8 mouse cellular contexts compared by ENCODE assay signal in genomic region chr7:45477003-45477402, GRCm38 (mm10). TPM values are rescaled to one million over a fixed set of nuclear protein-coding genes. Genes with fewer than 3 reads are reported as not detected.
DNase-seq lines count a peak whose midpoint lies in the region; ATAC-seq and TF ChIP-seq lines count a peak whose summit lies in the region.

No protein-coding gene starts in this region.

- POLR2A ChIA-PET in Patski (lab: Charles Lee) = interaction anchor here (0.5 kb wide), 1 partner anchor 89 kb away, joined by 3 read pairs; no protein-coding TSS in a partner anchor

- H3K36me3 ChIP-seq in kidney, adult 2 months (ENCODE audit: control insufficient read depth, insufficient read depth, low read length) = no peaks in the 10 kb centered on the region
- no peaks in the 10 kb centered on the region for H3K36me3 ChIP-seq in kidney, embryonic 14.5 days (ENCODE audit: control insufficient read depth, insufficient read depth, low read length)
- H3K36me3 ChIP-seq in neural tube, embryonic 13.5 days = no peaks in the 10 kb centered on the region

- WGBS in kidney, adult 2 months = 2% methylated on average over 3 of the region's 3 CpGs
- WGBS in kidney, embryonic 14.5 days = 6% methylated on average over 3 of the region's 3 CpGs
- 13% methylated on average over 3 of the region's 3 CpGs for WGBS in neural tube, embryonic 13.5 days

- DNase-seq in kidney, adult 2 months = peak; percentile 78
- peak; percentile 81 for DNase-seq in CD4-positive, CD25-positive, alpha-beta regulatory T cell, adult 2 months (ENCODE audit: low read depth, low spot score)
- no peak for DNase-seq in Patski (ENCODE audit: low read depth, low spot score)
- peak; percentile 56 for DNase-seq in forelimb bud, embryonic 11.5 days (ENCODE audit: low read depth, low spot score)
- DNase-seq in left cerebral cortex, postnatal 36 days (ENCODE audit: low spot score in 2 of 2) = peak; percentile 40 to 52
- DNase-seq in c-Kit-positive CD71-positive TER-119-positive erythroid progenitor cells, embryonic 14.5 days (ENCODE audit: low spot score) = no peak

- in situ Hi-C loops in Patski (cut with MboI; ENCODE audit: low pct_unique_long_range_greater_than_20kb) = loop anchor here (5.0 kb wide), 2 partner anchors 85 to 205 kb away; partner anchors contain the start of gene Ntn5

- H3K27me3 ChIP-seq in kidney, adult 2 months (replicated peaks; ENCODE audit: control insufficient read depth, insufficient read depth, low read length) = no peaks in the 10 kb centered on the region
- H3K27me3 ChIP-seq in kidney, embryonic 14.5 days (ENCODE audit: control insufficient read depth, insufficient read depth, low read length) = no peaks in the 10 kb centered on the region
- no peaks in the 10 kb centered on the region for H3K27me3 ChIP-seq in Patski
- no peaks in the 10 kb centered on the region for H3K27me3 ChIP-seq in neural tube, embryonic 13.5 days

- ATAC-seq in kidney, embryonic 14.5 days (ENCODE audit: low FRiP score, low TSS enrichment) = no peak
- no peak for ATAC-seq in Patski
- 0 out of 2 replicates have a peak, but pooled peaks have one; percentile 6 for ATAC-seq in neural tube, embryonic 13.5 days (ENCODE audit: low read depth)

- H3K9me3 ChIP-seq in kidney, embryonic 14.5 days (ENCODE audit: control insufficient read depth, low read length) = no peaks in the 10 kb centered on the region
- H3K9me3 ChIP-seq in neural tube, embryonic 13.5 days = no peaks in the 10 kb centered on the region

- no peak overlapping the region for H3K4me3 ChIP-seq in kidney, adult 2 months (ENCODE audit: insufficient read depth, low read depth, low read length)
- no peak overlapping the region for H3K4me3 ChIP-seq in kidney, embryonic 14.5 days (ENCODE audit: low read length)
- H3K4me3 ChIP-seq in neural tube, embryonic 13.5 days = no peak overlapping the region

- no peak overlapping the region for H3K9ac ChIP-seq in kidney, embryonic 14.5 days (ENCODE audit: low read depth, low read length)
- no peak overlapping the region for H3K9ac ChIP-seq in neural tube, embryonic 13.5 days

- CTCF ChIA-PET in Patski (lab: Charles Lee) = interaction anchor here (0.7 to 9.4 kb wide), 21 partner anchors 9 to 206 kb away, joined by 3 to 116 read pairs (median 4); partner anchors contain the start of genes Bax, Ntn5, Nucb1 and Plekha4

- no peak overlapping the region for H3K27ac ChIP-seq in kidney, adult 2 months (ENCODE audit: insufficient read depth, low read depth, low read length)
- H3K27ac ChIP-seq in kidney, embryonic 14.5 days (ENCODE audit: low read depth, low read length) = no peak overlapping the region
- no peak overlapping the region for H3K27ac ChIP-seq in neural tube, embryonic 13.5 days (replicated peaks)

- no peak overlapping the region for H3K4me2 ChIP-seq in kidney, embryonic 14.5 days (replicated peaks; ENCODE audit: low read depth, low read length)
- no peak overlapping the region for H3K4me2 ChIP-seq in neural tube, embryonic 13.5 days

- no peaks in the 10 kb centered on the region; the same call in 1 of the 2 replicates for H3K4me1 ChIP-seq in kidney, adult 2 months (ENCODE audit: control insufficient read depth, insufficient read depth, low read length)
- 0 out of 2 replicates have a peak, but pooled peaks cover 3% of the 10 kb centered on the region for H3K4me1 ChIP-seq in kidney, embryonic 14.5 days (ENCODE audit: control insufficient read depth, insufficient read depth, low read length)
- no peaks in the 10 kb centered on the region for H3K4me1 ChIP-seq in neural tube, embryonic 13.5 days (replicated peaks)

- peak; percentile 73 for TF ChIP-seq CTCF in kidney, adult 2 months (conservative IDR thresholded peaks at IDR 0.05; ENCODE audit: insufficient read depth, insufficient read length, low read depth, low read length)
- peak; percentile 85 for TF ChIP-seq CTCF in Patski (IDR thresholded peaks at IDR 0.05)

- no peak for TF ChIP-seq POLR2A in kidney, adult 2 months (IDR thresholded peaks at IDR 0.05; ENCODE audit: low read depth, low read length)

- intact Hi-C loops in left cerebral cortex, postnatal 36 days (cut with DNase I) = loop anchor here (2.0 to 10.0 kb wide), 3 partner anchors 50 to 208 kb away; partner anchors contain the start of genes Ntn5, Plekha4 and Ppp1r15a

RNA-seq across cellular contexts. Expression of gene Tulp2, which starts 4.7 kb away (rescaled TPM):
- 0.20 and 0.46 TPM in 2 replicates for polyA plus RNA-seq in kidney, adult 2 months (2012; rRNA removed)
- polyA plus RNA-seq in kidney, embryonic 14.5 days (2014; fragmentation: Nextera tagmentation; extraction: Ambion mirVana) = 0.64 and 0.84 TPM in 2 replicates
- polyA plus RNA-seq in Patski (2021) = 0.47 TPM
- not detected for total RNA-seq in left cerebral cortex, postnatal 36 days (2021)
- 0.13 and 0.29 TPM in 2 replicates for polyA plus RNA-seq in neural tube, embryonic 13.5 days (2015; fragmentation: Nextera tagmentation; extraction: Ambion mirVana)

RNA-seq across cellular contexts. Expression of gene Gm45808, which starts 9.6 kb away (rescaled TPM):
- 1.1 and 1.2 TPM in 2 replicates for polyA plus RNA-seq in kidney, adult 2 months (2012; rRNA removed)
- not detected in 2 replicates for polyA plus RNA-seq in kidney, embryonic 14.5 days (2014; fragmentation: Nextera tagmentation; extraction: Ambion mirVana)
- polyA plus RNA-seq in Patski (2021) = not detected
- under 1 TPM in 1 of 2 experiments, not detected in 1; 0.57 TPM for total RNA-seq in left cerebral cortex, postnatal 36 days (2021)
- polyA plus RNA-seq in neural tube, embryonic 13.5 days (2015; fragmentation: Nextera tagmentation; extraction: Ambion mirVana) = not detected in 2 replicates

RNA-seq across cellular contexts. Expression of gene Bax, which starts 10.3 kb away (rescaled TPM):
- polyA plus RNA-seq in kidney, adult 2 months (2012; rRNA removed) = 104 and 112 TPM in 2 replicates
- 97.3 and 110 TPM in 2 replicates for polyA plus RNA-seq in kidney, embryonic 14.5 days (2014; fragmentation: Nextera tagmentation; extraction: Ambion mirVana)
- 201 TPM for polyA plus RNA-seq in Patski (2021)
- total RNA-seq in left cerebral cortex, postnatal 36 days (2021) = 10 to 100 TPM; 63.6 to 64.0 TPM
- 184 and 237 TPM in 2 replicates for polyA plus RNA-seq in neural tube, embryonic 13.5 days (2015; fragmentation: Nextera tagmentation; extraction: Ambion mirVana)

RNA-seq across cellular contexts. Expression of gene Dhdh, which starts 11.6 kb away (rescaled TPM):
- 6.0 and 6.1 TPM in 2 replicates for polyA plus RNA-seq in kidney, adult 2 months (2012; rRNA removed)
- polyA plus RNA-seq in kidney, embryonic 14.5 days (2014; fragmentation: Nextera tagmentation; extraction: Ambion mirVana) = 3.3 and 3.5 TPM in 2 replicates
- polyA plus RNA-seq in Patski (2021) = 0.06 TPM
- 1 to 10 TPM; 4.0 to 4.8 TPM for total RNA-seq in left cerebral cortex, postnatal 36 days (2021)
- 3.2 and 3.4 TPM in 2 replicates for polyA plus RNA-seq in neural tube, embryonic 13.5 days (2015; fragmentation: Nextera tagmentation; extraction: Ambion mirVana)

RNA-seq across cellular contexts. Expression of gene Ftl1, which starts 17.3 kb away (rescaled TPM):
- 6,932 and 8,155 TPM in 2 replicates for polyA plus RNA-seq in kidney, adult 2 months (2012; rRNA removed)
- polyA plus RNA-seq in kidney, embryonic 14.5 days (2014; fragmentation: Nextera tagmentation; extraction: Ambion mirVana) = 3,941 and 4,356 TPM in 2 replicates
- polyA plus RNA-seq in Patski (2021) = 15.6 TPM
- total RNA-seq in left cerebral cortex, postnatal 36 days (2021) = 100 to 1,000 TPM; 198 to 232 TPM
- polyA plus RNA-seq in neural tube, embryonic 13.5 days (2015; fragmentation: Nextera tagmentation; extraction: Ambion mirVana) = 6,282 and 6,442 TPM in 2 replicates

Comparison
In these comparisons a context has a peak if more than half of its experiments do, and no peak if none do; other contexts are left out.
1. DNase-seq: peak in kidney, adult 2 months (single experiment), CD4-positive, CD25-positive, alpha-beta regulatory T cell, adult 2 months (single experiment), forelimb bud, embryonic 11.5 days (single experiment) and left cerebral cortex, postnatal 36 days (2 of 2); none in Patski (single experiment) and c-Kit-positive CD71-positive TER-119-positive erythroid progenitor cells, embryonic 14.5 days (single experiment).